Mouse (Mus musculus) embryonic facial prominence, embryonic 15.5 days (tissue): ENCODE results near the gene Per1. TPM values are rescaled to one million over a fixed set of nuclear protein-coding genes. Genes with fewer than 3 reads are reported as not detected.

Experiments
- ATAC-seq: fragments of 200-750 bp; cut with Nextera tagmentation; 2 replicates; pipeline ENCODE4 v1.8.0; 2017; ENCODE audit warnings: low read depth, moderate TSS enrichment; ENCODE audit not compliant: insufficient number of reproducible peaks, low FRiP score, low TSS enrichment
- H3K27ac ChIP-seq: fragments of 300-500 bp; sonication (generic); replicated peaks from 2 replicates; pipeline ENCODE4 v1.5.1; 2015; ENCODE audit warnings: mild to moderate bottlenecking, inconsistent platforms
- H3K27me3 ChIP-seq: fragments of 300-500 bp; sonication (generic); 2 replicates; pipeline ENCODE4 v1.6.1; 2015; ENCODE audit warnings: inconsistent platforms
- H3K36me3 ChIP-seq: fragments of 300-500 bp; sonication (generic); 2 replicates; pipeline ENCODE4 v1.6.1; 2015; ENCODE audit warnings: mild to moderate bottlenecking, inconsistent platforms
- H3K4me1 ChIP-seq: fragments of 300-500 bp; sonication (generic); 2 replicates; pipeline ENCODE4 v1.6.1; 2015; ENCODE audit warnings: inconsistent platforms
- H3K4me2 ChIP-seq: fragments of 300-500 bp; sonication (generic); replicated peaks from 2 replicates; pipeline ENCODE4 v1.6.1; 2015; ENCODE audit warnings: mild to moderate bottlenecking, inconsistent platforms
- H3K4me3 ChIP-seq: fragments of 300-500 bp; sonication (generic); replicated peaks from 2 replicates; pipeline ENCODE4 v1.5.1; 2015; ENCODE audit warnings: mild to moderate bottlenecking, inconsistent platforms
- H3K9ac ChIP-seq: fragments of 300-500 bp; sonication (generic); 2 replicates; pipeline ENCODE4 v1.6.1; 2015; ENCODE audit warnings: inconsistent platforms
- H3K9me3 ChIP-seq: fragments of 300-500 bp; sonication (generic); replicated peaks from 2 replicates; pipeline ENCODE4 v1.6.1; 2016; ENCODE audit warnings: inconsistent platforms
- WGBS: fragments of 180-500 bp; shearing (Covaris S2); methylation state at CpG from one replicate; pipeline ENCODE4 v1.1.7; 2015; 5-methylcytosine and 5-hydroxymethylcytosine counted together
- polyA plus RNA-seq: library from polyadenylated mRNA; unstranded; fragments of >200 nt; fragmentation: Nextera tagmentation; extraction: Ambion mirVana; gene quantifications from 2 replicates; pipeline ENCODE4 v1.2.1, GENCODE M21; 2015

Gene Per1
- polyA plus RNA-seq, 1 experiment from 2014 or later = 34.4 TPM

GRCm38 (mm10) chr11:69073951-69074775, 20.9 kb upstream of the Per1 start:
- H3K36me3 ChIP-seq = no peaks in the 10 kb centered on the region
- no peaks in the 10 kb centered on the region for H3K27me3 ChIP-seq
- ATAC-seq = no peak
- H3K4me2 ChIP-seq = no peak overlapping the region
- H3K27ac ChIP-seq = peak overlapping the region; percentile 95
- WGBS = 36% methylated on average over 6 of the region's 6 CpGs
- H3K4me1 ChIP-seq = peaks cover 33% of the 10 kb centered on the region
- H3K9ac ChIP-seq = no peak overlapping the region
- no peak overlapping the region for H3K4me3 ChIP-seq
- H3K9me3 ChIP-seq = no peaks in the 10 kb centered on the region

- peak overlapping the region; percentile 95 for H3K27ac ChIP-seq
- no peak overlapping the region for H3K4me3 ChIP-seq
- H3K9me3 ChIP-seq = no peaks in the 10 kb centered on the region
- peaks cover 33% of the 10 kb centered on the region for H3K4me1 ChIP-seq
- no peak for ATAC-seq
- no peaks in the 10 kb centered on the region for H3K27me3 ChIP-seq
- 33% methylated on average over 2 of the region's 2 CpGs for WGBS
- H3K9ac ChIP-seq = no peak overlapping the region
- no peak overlapping the region for H3K4me2 ChIP-seq
- H3K36me3 ChIP-seq = no peaks in the 10 kb centered on the region
These were observed 20.3 kb upstream of the Per1 start for GRCm38 (mm10) chr11:69074776-69075069.

GRCm38 (mm10) chr11:69075764-69076479, 19.1 kb upstream of the Per1 start:
- peaks cover 32% of the 10 kb centered on the region for H3K4me1 ChIP-seq
- 43% methylated on average over 9 of the region's 9 CpGs for WGBS
- H3K4me3 ChIP-seq = no peak overlapping the region
- no peaks in the 10 kb centered on the region for H3K36me3 ChIP-seq
- no peak for ATAC-seq
- H3K9me3 ChIP-seq = no peaks in the 10 kb centered on the region
- H3K27me3 ChIP-seq = no peaks in the 10 kb centered on the region
- no peak overlapping the region for H3K4me2 ChIP-seq
- H3K27ac ChIP-seq = no peak overlapping the region
- no peak overlapping the region for H3K9ac ChIP-seq

GRCm38 (mm10) chr11:69076572-69076971, 18.4 kb upstream of the Per1 start:
- ATAC-seq = no peak
- 54% methylated on average over 5 of the region's 5 CpGs for WGBS

GRCm38 (mm10) chr11:69077316-69077715, 17.7 kb upstream of the Per1 start:
- 79% methylated on average over 9 of the region's 9 CpGs for WGBS
- no peak overlapping the region for H3K4me3 ChIP-seq
- no peak overlapping the region for H3K4me2 ChIP-seq
- no peaks in the 10 kb centered on the region for H3K9me3 ChIP-seq
- ATAC-seq = no peak
- H3K9ac ChIP-seq = no peak overlapping the region
- H3K4me1 ChIP-seq = peaks cover 19% of the 10 kb centered on the region
- no peaks in the 10 kb centered on the region for H3K27me3 ChIP-seq
- H3K36me3 ChIP-seq = no peaks in the 10 kb centered on the region
- no peak overlapping the region for H3K27ac ChIP-seq

More at GRCm38 (mm10) chr11:69076572-69076971, 18.4 kb upstream of the Per1 start:
- no peak overlapping the region for H3K4me2 ChIP-seq
- no peaks in the 10 kb centered on the region for H3K36me3 ChIP-seq
- H3K27me3 ChIP-seq = no peaks in the 10 kb centered on the region
- no peak overlapping the region for H3K27ac ChIP-seq
- H3K4me1 ChIP-seq = peaks cover 26% of the 10 kb centered on the region
- H3K4me3 ChIP-seq = no peak overlapping the region
- H3K9ac ChIP-seq = no peak overlapping the region
- no peaks in the 10 kb centered on the region for H3K9me3 ChIP-seq

- 88% methylated on average over 6 of the region's 6 CpGs for WGBS
- H3K4me3 ChIP-seq = no peak overlapping the region
- no peaks in the 10 kb centered on the region for H3K27me3 ChIP-seq
- H3K9me3 ChIP-seq = no peaks in the 10 kb centered on the region
- no peak for ATAC-seq
- no peak overlapping the region for H3K27ac ChIP-seq
- no peak overlapping the region for H3K4me2 ChIP-seq
- H3K4me1 ChIP-seq = peaks cover 15% of the 10 kb centered on the region
- no peaks in the 10 kb centered on the region for H3K36me3 ChIP-seq
- H3K9ac ChIP-seq = no peak overlapping the region
These were observed 17.0 kb upstream of the Per1 start for GRCm38 (mm10) chr11:69078041-69078440.

GRCm38 (mm10) chr11:69078805-69079438, 16.1 kb upstream of the Per1 start:
- 64% methylated on average over 5 of the region's 5 CpGs for WGBS

GRCm38 (mm10) chr11:69080102-69080854, 14.7 kb upstream of the Per1 start:
- no peak for ATAC-seq
- H3K36me3 ChIP-seq = no peaks in the 10 kb centered on the region
- 79% methylated on average over 15 of the region's 15 CpGs for WGBS

More at GRCm38 (mm10) chr11:69078805-69079438, 16.1 kb upstream of the Per1 start:
- Histone ChIP-seq H3K36me3 (no peaks in the 10 kb centered on the region), H3K9ac (no peak overlapping the region), H3K9me3 (no peaks in the 10 kb centered on the region), H3K27ac (no peak overlapping the region), H3K27me3 (no peaks in the 10 kb centered on the region), H3K4me2 (no peak overlapping the region), H3K4me3 (no peak overlapping the region), H3K4me1 (peaks cover 11% of the 10 kb centered on the region)
- ATAC-seq = no peak

GRCm38 (mm10) chr11:69080855-69081222, 14.2 kb upstream of the Per1 start:
- no peak overlapping the region for H3K4me2 ChIP-seq
- no peaks in the 10 kb centered on the region for H3K9me3 ChIP-seq
- H3K27ac ChIP-seq = no peak overlapping the region
- no peak overlapping the region for H3K4me3 ChIP-seq
- WGBS = 91% methylated on average over 8 of the region's 8 CpGs
- no peaks in the 10 kb centered on the region for H3K27me3 ChIP-seq
- H3K36me3 ChIP-seq = no peaks in the 10 kb centered on the region
- H3K9ac ChIP-seq = no peak overlapping the region
- no peak for ATAC-seq
- H3K4me1 ChIP-seq = 0 out of 2 replicates have a peak, but pooled peaks cover 3% of the 10 kb centered on the region

More at GRCm38 (mm10) chr11:69080102-69080854, 14.7 kb upstream of the Per1 start:
- Histone ChIP-seq H3K4me2 (no peak overlapping the region), H3K4me1 (0 out of 2 replicates have a peak, but pooled peaks cover 3% of the 10 kb centered on the region), H3K4me3 (no peak overlapping the region), H3K9ac (no peak overlapping the region), H3K27ac (no peak overlapping the region), H3K27me3 (no peaks in the 10 kb centered on the region), H3K9me3 (no peaks in the 10 kb centered on the region)

- Histone ChIP-seq H3K9me3 (no peaks in the 10 kb centered on the region), H3K4me1 (no peaks in the 10 kb centered on the region), H3K36me3 (no peaks in the 10 kb centered on the region), H3K27ac (no peak overlapping the region), H3K4me3 (no peak overlapping the region), H3K9ac (no peak overlapping the region), H3K27me3 (no peaks in the 10 kb centered on the region), H3K4me2 (no peak overlapping the region)
- ATAC-seq = no peak
- WGBS = 90% methylated on average over 7 of the region's 7 CpGs
These were observed 13.4 kb upstream of the Per1 start for GRCm38 (mm10) chr11:69081613-69082012.

GRCm38 (mm10) chr11:69085608-69086007, 9.4 kb upstream of the Per1 start:
- H3K27me3 ChIP-seq = no peaks in the 10 kb centered on the region
- peaks cover 30% of the 10 kb centered on the region for H3K4me1 ChIP-seq
- no peaks in the 10 kb centered on the region for H3K9me3 ChIP-seq
- ATAC-seq = no peak
- H3K27ac ChIP-seq = no peak overlapping the region
- no peak overlapping the region for H3K4me3 ChIP-seq
- no peak overlapping the region for H3K9ac ChIP-seq
- H3K4me2 ChIP-seq = no peak overlapping the region
- peaks cover 11% of the 10 kb centered on the region for H3K36me3 ChIP-seq
- 56% methylated on average over 6 of the region's 6 CpGs for WGBS
